Mouse (Mus musculus): Measurements from ENCODE around the gene Luc7l3.

DNA sequence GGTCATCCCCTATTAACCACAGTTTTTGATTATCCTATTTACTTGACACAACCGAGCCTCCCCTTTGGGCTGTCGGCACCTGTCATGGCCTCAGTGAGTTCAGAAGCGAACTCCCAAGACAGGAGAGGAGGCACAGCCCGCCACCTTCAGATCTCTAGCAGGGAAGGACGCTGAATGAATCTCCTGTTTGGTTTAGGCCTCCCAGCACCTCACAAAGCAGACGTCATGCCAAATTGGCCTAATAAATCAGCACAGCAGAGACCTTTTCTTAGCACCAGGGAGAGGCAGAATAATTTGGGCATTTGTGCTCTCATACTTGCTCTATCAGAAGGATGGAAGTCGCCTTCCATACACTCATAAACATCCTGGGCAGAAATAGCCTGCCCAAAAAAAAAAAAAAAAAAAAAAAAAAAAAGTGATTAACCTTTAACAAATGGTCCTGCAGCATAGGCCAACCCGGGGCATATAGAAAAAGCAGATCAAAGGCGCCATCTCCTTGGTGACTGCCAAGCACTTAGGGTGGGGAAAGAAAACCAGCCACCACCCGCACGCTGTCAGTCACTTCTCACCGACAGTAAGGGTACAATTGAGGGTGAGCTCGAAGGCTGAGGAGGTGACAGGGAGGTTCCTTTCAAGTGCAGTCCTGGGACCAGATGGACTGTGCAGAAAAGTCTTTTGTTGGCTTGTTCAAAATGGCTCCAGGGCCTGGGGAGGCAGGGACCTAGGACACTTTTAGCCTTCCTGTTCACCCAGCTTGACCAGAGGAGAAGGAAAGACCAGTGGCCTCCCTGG, 20.5 kb upstream of the Luc7l3 start:
- no peak for TF ChIP-seq POLR2A (IDR thresholded peaks at IDR 0.05; ENCODE audit: control insufficient read depth in 1 of 2, insufficient read depth in 1 of 2, low read depth in 1 of 2, low read length in 2 of 2, poor library complexity in 1 of 2)
- TF ChIP-seq ELF1 (IDR thresholded peaks at IDR 0.05; ENCODE audit: low read depth, low read length) = no peak
- TF ChIP-seq E2F4 (IDR thresholded peaks at IDR 0.05; ENCODE audit: borderline replicate concordance, low read depth, low read length) = no peak

Data from MEL (cell line).